Mouse (Mus musculus) gastrocnemius, adult 18-20 months (tissue): Measurements from ENCODE around the gene Gm17387. TPM values are rescaled to one million over a fixed set of nuclear protein-coding genes. Genes with fewer than 3 reads are reported as not detected.

Source experiments
- DNase-seq: peaks from one replicate; pipeline ENCODE4 v3.0.0; 2021; ENCODE audit warnings: low spot score
- total RNA-seq, 2 experiments: library from RNA; stranded (reverse); gene quantifications; 2 replicates each; pipeline ENCODE4 v1.2.3; 2021

Gm17387 gene
- total RNA-seq, 2 experiments from 2014 or later: not detected

DNA sequence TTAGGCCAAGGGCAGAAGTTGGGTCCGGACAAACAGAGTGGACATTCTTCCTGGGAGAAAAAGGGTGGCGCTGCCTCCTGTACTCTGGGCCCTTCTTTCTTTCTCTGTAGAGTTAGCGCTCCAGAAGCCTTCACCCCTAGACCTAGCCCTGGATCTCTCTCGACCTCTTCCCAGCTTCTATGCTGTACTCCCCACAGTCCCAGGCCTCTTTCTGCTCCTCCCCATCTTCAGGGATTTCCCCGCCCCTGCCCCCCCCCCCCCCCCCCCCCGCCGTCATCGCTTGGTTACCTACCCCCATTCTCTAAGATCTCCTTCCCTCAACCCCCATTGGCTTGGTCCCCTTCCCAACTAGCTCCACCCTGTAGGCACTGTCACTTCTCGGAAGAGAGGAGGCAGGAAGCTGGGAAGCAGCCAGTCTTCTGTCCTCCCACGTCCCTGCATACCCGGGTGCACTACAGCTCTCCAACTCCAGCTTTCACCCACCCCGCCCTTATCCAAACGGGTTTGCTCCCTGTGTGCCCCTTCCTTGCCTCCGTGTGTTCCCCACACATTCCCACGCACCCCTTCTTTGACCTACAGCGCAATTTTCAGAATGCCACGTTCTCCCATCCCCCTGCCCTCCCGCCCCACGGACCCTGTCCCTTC is 18.8 kb downstream of the Gm17387 start:
- DNase-seq: peak; percentile 89

DNA sequence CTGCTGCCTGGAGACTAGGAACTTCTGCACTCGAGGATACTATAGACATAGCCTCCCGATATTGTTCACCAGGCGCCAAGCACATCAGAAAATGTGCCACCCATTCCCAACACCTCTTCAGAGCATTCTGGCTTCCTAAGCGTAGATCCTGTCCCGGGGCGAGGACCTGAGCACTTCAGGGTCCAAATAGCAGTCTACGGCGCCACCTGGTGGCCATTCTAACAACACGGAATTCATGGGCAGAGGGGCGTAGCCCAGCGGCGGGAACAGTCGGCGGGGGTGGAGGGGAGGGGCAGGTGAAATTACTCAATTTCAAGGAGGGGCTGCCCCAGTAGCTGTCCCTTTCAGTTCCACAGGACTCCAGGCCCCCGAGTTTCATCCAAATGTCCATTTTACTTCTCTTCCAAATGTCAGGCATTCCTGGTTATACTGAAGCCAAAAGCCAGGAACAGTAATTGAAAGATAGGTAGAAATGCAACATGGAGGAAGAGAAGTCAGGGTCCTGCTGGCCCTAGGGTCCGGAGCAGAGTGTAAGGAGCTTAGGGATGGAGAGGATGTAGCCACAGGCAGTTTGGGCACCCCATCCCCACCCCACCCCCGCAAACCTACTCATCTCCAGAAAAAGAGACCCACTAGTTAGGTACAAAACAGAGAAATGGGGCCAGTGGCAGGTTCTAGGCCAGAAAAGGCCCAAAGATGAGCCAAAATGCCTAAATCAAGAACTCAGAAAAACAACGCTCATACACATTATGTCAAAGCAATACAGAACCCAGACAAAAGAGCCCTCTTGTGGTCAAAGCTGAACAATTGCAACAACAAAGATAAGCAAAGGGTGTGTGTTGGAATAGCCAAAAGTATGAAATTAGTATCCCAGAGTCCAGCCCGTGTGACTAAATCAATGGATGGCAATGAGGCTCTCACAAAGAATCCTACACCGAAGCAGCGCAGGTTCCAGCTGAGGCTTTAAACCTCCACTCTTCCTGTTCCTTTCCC is 19.6 kb downstream of the Gm17387 start:
- peak; percentile 93 for DNase-seq

DNA sequence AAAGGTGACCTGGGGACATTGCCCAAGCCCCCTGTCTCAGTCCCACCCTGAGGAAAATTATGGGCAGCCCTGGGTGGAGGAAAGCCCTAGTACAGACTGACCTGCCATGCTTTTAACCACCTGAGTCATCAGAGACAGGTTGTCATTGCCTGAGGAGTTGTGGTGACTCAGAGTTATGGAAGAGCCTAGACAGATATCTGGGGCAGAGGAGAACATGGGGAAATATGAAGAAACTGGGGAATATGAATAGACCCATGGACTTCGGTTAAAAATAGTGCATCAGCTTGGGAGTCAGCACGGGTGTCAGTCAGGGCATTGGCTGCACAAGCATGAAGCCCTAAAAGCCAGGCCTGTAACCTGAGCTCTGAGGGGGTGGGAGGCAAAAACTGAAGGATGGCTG is 20.4 kb downstream of the Gm17387 start:
- DNase-seq: no peak

- no peak for DNase-seq
Measured at GRCm38 (mm10) chr7:141051060-141051685, 22.2 kb downstream of the Gm17387 start.

DNA sequence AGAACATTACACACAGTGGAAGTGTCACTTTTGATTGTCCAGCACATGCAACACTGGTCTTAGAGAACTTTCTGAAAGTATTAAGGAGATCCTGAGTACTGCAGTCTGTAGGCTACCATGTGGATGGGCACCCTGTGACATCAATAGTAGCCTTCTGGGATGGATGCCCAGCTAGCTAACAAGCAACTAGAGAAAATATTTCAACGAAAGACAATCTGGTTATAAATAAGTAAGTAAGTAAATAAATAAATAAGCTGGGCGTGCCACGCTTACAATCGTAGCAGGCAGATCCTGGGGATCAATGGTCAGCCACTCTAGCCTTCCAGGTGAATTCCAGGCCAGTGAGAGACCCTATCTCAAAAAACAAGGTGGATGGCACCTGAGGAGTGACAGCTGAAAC is 23.1 kb downstream of the Gm17387 start:
- DNase-seq: no peak

- no peak for DNase-seq
Measured at GRCm38 (mm10) chr7:141052421-141052820, 23.5 kb downstream of the Gm17387 start.

DNA sequence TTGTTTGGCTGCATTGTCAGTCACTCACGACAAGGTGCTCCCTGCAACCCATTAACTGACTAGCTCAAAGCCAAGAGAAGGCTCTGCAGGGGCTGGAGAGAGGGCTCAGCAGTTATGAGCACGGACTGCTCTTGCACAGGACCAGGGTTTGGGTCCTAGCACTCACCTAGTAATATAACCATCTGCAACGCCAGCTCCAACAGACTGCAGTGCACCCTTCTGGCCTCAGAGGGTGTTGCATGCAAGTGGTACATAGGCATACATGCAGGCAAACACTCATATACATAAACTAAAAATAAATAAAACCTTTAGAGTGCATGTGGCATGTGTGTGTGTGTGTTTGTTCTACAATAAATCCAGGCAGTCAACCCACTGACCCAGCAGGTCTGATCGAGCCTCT is 26.9 kb downstream of the Gm17387 start:
- no peak for DNase-seq

- DNase-seq: no peak
Measured at GRCm38 (mm10) chr7:141056976-141057375, 28.0 kb downstream of the Gm17387 start.

- no peak for DNase-seq
Measured at GRCm38 (mm10) chr7:141057541-141057940, 28.6 kb downstream of the Gm17387 start.

- no peak for DNase-seq
Measured at GRCm38 (mm10) chr7:141058601-141059341, 29.8 kb downstream of the Gm17387 start.

- DNase-seq: no peak
Measured at GRCm38 (mm10) chr7:141059929-141060328, 31.0 kb downstream of the Gm17387 start.

DNA sequence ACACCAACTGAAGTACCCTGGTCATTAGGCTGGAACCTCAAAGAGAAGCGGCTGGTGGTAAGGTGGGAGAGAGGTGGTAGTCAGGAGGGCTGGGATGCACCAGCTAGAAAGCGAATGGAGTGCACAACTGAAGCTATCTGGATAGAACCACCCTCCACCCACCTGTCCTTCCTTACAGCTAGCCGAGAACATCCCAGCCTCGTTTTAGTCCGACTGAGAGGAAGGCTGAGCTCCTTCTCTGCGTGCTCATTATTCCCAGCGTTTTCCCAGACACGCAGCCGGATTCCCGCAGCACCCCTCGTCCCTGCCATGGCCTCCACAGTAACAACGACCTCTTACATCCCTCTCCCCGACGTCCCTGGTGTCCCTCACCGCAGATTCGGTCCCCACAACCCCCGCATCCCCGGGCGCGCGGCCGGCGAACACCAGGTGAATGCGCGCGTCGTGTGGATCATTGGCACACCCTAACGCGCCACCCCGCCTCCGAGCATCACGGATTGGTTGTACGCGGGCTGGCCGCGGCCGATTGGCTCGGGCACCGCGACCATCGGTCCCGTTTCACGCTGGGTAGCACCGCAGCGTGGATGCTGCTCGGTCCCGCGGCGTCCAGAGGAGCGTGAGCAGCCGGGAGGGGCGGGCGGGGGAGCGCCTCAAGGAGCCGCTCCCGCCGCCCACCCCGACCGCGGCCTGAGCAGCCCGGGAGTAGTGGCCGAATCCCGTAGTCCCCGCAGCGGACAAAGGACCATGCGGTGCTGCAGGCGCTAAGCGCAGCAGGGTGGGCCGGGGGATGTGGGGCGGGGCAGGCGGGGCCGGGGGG is 31.7 kb downstream of the Gm17387 start, which contains the start of gene B4galnt4:
TSS of gene B4galnt4 (plus strand) at position 679 of the 817 bp plus-strand sequence.
- peak; percentile 27 for DNase-seq

DNA sequence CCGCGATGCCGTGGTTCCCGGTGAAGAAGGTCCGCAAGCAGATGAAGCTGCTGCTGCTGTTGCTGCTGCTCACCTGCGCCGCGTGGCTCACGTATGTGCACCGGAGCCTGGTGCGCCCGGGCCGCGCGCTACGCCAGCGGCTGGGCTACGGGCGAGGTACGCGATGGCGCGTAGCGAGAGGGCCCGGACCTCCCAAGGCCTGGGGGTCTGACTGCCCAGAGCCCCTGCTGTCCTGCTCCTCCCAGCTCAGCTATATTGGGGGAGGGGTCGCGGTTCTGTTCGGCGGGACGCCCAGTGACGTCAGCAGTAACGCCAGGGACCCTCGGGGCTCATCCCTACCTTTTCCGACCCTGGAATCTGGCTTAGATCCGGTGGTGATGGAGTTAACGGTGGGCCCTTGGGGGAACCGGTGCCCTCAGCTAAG is 32.4 kb downstream of the Gm17387 start:
- DNase-seq: no peak

GRCm38 (mm10) chr7:141062525-141062924 is 33.6 kb downstream of the Gm17387 start:
- DNase-seq: no peak

GRCm38 (mm10) chr7:141063353-141063752 is 34.4 kb downstream of the Gm17387 start:
- DNase-seq: no peak

- no peak for DNase-seq
Measured at GRCm38 (mm10) chr7:141064175-141064574, 35.2 kb downstream of the Gm17387 start.

DNA sequence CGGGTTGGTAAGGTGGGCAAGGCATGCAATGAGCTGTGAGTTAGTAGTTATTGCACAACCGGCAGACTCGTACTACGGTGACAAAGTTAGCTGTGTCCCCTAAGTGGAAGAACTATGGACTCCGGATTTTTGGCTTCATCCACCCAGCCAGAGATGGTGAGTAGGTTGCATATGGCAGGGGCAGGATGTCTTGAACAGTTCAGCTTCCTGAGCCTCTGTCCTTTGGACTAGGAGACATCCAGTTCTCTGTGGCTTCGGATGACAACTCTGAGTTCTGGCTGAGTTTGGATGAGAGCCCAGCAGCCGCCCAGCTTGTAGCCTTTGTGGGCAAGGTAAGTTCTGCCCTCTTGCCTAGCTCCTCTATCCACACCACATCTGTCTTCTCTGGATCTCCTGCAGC is 35.6 kb downstream of the Gm17387 start:
- DNase-seq: no peak

DNA sequence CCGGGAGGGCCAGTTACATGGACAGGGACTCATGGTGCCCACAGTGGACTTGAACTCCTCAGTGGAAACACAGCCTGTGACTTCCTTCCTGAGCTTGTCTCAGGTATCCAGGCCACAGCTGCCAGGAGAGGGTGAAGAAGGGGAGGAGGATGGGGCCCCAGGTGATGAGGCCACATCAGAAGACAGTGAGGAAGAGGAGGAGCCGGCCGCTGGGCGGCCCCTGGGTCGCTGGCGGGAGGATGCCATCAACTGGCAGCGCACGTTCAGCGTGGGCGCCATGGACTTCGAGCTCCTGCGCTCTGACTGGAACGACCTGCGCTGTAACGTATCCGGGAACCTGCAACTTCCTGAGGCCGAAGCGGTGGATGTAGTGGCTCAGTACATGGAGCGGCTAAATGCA is 39.4 kb downstream of the Gm17387 start:
- DNase-seq: no peak

DNA sequence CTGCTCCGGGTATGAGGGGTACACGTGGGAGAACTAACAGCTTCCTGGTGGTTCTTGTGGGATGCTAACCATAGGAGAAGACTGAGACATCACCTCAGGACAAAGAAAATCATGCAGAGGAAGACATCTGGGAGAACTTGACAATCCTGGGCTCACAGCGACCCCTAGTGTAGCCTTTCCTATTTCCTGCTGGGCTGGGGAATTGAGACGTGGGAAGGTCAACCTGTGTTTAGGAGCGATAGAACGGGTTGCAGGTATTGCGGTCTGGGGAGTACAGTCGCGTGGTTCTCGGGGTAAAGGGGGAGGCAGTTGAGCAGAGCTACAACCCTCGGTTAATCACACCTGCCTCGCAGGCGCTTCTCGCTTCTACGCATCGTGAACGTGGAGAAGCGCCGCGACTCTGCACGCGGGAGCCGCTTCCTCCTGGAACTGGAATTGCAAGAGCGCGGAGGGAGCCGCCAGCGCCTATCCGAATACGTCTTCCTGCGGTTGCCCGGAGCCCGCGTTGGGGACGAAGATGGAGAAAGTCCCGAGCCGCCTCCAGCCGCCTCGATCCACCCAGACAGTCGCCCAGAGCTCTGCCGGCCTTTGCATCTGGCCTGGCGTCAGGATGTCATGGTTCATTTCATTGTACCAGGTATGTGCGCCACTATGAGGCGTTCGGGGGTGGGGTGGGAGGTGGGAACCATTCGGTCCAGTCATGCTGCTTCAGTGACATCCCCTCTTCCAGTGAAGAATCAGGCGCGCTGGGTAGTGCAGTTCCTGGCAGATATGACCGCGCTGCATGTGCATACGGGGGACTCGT is 41.3 kb downstream of the Gm17387 start:
- peak; percentile 74 for DNase-seq
